Mouse (Mus musculus): ENCODE results near the gene Tsc2.
A peak's percentile ranks its signal among the peaks of the same experiment; 100 is the strongest.

The Tsc2 gene

GRCm38 (mm10) chr17:24565092-24565491 lies 67.3 kb downstream of the Tsc2 start:
- no peak for DNase-seq

GRCm38 (mm10) chr17:24564422-24564821 lies 68.0 kb downstream of the Tsc2 start:
- DNase-seq: no peak

DNA sequence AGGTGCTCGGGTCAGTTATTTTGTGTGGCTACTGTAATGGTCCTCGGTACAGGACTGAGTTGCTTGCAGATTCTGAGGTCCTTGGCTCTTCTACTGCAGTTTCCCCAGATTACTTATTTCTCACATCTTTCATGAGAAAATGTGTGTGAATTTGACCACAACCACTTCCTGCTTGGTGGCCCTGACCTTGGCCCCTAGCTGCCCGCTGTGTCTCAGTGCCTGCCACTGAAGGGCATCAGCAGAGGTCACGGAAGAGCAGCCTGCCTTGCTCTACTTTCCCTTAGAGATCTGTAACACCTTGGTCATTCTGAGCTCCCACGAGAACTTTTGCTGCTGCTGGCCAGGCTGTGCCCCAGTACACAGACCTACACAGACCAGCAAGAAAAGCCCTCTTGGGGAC lies 68.8 kb downstream of the Tsc2 start:
- no peak for DNase-seq

DNA sequence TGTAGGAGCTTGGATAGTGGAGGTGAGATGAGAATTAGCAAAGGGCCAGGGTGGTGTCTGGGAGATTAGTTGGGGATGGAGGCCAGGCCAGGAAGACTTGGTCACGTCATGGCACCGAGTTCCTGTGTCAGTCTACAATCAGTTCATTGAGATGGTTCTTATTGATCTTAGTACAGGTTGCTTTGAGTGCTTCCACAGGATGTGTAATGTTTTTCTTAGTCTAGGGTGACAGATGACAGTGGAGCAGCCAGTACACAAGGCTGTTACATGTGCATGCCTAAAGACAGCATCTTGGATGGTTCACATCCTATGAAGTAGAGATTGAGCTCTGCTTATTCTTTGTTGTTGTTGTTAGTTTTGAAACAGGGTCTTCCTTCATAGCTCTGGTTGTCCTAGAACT lies 70.8 kb downstream of the Tsc2 start:
- no peak for DNase-seq

- no peak for DNase-seq
Observed at GRCm38 (mm10) chr17:24560301-24561028, 72.0 kb downstream of the Tsc2 start.

GRCm38 (mm10) chr17:24559146-24559545 lies 73.3 kb downstream of the Tsc2 start:
- no peak for DNase-seq

DNA sequence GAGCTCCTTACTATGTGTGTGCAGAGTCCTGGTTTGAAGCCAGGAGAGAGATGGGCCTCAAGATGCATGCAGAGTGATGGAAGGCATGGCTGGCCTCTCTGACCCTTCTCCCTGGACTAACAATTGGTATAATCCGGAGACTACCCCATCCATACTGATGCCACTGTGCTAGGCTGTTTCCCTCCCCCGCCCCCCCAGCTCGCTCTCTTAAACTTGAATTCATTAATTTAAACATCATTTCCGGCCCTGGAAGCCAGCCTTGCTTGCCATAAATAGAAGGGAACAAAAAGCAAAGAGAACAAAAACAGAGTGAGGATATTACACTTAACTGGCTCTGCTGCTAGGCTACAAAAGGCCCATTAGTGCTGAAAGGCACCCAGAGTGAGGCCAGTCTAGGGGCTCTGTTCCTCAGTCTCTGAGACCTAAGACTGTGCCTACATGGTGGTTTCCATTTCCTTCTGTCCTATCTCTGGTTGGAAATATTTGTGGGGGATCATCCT lies 73.8 kb downstream of the Tsc2 start:
- peak; percentile 14 for DNase-seq

GRCm38 (mm10) chr17:24557091-24557490 lies 75.3 kb downstream of the Tsc2 start:
- DNase-seq: no peak

DNA sequence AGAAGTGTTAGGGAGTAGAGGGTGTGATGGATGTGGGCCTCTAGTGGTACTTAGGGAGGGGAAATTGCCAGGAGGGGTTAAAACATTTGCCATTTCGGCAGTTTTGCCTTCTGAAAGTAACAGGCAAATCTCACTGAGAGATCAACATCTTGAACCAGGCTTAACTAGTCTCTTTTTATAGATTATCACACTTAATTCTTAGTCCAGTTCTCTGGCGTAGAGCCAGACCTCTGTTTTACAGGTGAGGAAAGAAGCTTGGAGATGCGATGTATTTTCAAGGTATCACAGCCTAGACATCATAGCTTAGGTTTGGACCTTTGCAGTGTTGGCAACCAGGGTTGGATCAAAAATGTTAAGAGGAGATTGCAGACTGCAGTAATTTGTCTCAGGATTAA lies 81.4 kb downstream of the Tsc2 start:
- DNase-seq: no peak

DNA sequence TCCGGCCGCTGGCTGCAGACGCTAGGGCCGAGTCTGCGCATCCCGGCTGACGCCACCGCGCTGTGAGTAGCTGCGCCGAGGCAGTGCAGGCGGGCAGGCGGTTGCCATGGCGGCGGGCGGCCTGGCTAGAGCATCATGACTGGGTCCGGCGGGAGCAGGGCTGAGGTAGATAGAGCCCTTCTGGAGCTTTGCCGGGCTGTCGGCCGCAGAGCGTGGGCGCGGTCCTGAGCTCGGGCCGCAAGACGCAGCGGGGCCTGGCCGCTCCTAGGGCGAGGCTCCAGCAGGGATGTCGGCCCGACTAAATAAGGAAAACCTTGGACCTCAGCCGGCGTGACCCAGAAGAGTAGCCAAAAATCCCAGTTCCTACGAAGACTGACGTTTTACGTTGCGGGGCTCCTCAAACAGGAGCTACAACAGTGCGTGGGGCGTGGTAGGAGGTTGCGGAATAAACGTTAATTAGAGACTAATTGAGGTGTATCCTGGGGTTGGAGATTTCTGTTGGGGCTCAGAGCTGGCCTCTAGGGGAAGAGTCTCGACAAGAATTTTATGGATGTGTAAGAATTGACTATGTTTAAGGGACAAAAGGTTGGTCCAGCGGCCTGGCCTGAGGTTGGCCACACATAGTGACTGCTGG lies 81.9 kb downstream of the Tsc2 start:
- peak; percentile 79 for DNase-seq

- peak; percentile 100 for DNase-seq
Observed at GRCm38 (mm10) chr17:24549618-24550415, 82.6 kb downstream of the Tsc2 start, which contains the start of gene Pkd1. Gene Pkd1, plus strand, starts transcription at chr17:24549834.

DNA sequence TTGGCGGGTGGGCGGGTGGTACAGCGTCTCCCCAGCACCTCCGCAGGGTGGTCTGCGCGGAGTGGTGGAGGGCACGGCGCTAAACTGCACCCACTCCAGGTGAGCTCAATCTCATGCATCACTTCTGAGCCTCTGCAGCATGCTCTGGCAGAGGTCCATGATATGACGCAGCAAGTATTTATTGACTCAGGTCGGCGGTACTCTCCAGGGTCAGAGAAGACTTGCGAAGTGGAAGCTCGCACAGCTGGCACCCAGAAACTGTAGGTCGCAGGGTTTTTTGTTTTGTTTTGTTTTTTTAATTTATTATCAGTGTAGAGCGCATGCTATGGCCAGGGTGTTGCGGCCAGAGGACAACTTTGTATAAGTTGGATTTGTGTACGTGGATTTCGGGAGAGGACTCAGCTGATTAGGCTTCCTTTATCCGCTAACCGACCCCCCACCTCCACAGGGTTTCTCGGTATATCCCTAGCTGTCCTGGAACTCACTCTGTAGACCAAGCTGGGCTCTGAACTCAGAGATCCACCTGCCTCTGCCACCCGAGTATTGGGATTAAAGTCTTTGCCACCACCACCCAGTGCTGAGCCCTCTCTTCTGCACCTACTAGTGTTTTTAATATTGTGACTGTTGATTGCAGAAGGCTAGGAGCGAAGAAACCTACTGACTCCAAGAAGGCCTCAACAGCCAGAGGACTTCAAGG lies 83.4 kb downstream of the Tsc2 start:
- peak; percentile 76 for DNase-seq

DNA sequence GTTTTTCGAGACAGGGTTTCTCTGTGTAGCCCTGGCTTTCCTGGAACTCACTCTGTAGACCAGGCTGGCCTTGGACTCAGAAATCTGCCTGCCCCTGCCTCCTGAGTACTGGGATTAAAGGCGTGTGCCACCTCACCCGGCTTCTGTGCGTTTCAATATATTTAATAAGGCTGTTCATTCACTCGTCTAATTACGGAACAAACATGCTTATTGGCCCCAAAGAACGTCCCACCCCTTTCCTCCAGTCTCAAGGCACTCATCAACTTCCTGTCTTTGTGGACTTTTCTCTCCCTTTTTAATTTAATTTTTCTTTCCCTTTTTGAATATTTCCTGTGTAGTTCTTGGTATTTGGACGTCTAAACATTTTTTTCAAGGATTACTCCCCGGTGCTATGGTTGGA lies 84.0 kb downstream of the Tsc2 start:
- DNase-seq: peak; percentile 34

GRCm38 (mm10) chr17:24546234-24546633 lies 86.2 kb downstream of the Tsc2 start:
- peak; percentile 11 for DNase-seq
